Mouse (Mus musculus): ENCODE data around the gene Cltb.

DNA sequence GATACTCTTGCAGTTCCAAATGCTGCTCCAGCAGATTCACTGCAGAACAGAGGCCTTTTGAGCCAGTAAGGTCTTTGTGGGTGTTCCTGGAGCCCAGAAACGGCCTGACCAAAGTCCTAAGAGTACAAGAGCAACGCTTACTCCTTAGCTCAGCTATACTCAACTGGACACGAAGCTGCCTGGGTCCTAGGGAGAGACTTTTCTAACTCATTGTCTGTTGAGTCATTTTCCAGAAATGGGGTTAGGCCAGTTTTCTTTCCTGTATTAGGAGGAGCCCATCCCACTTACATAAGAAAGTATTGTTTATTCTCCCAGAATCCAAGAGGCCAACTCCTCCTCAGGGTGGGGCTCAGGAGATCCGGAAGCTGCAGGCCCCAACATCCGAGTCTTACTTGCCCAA is 5.7 kb downstream of the Cltb start:
- TF ChIP-seq CTCF (conservative IDR thresholded peaks at IDR 0.05; ENCODE audit: low read length) = no peak
- no peak for TF ChIP-seq POU5F1 (IDR thresholded peaks at IDR 0.05; ENCODE audit: borderline replicate concordance, low read length)
- TF ChIP-seq NANOG (IDR thresholded peaks at IDR 0.05; ENCODE audit: borderline replicate concordance, low read length) = no peak

All from E14TG2a.4 (cell line).